Mouse (Mus musculus): Measurements from ENCODE around the gene Adgrf3. TPM values are rescaled to one million over a fixed set of nuclear protein-coding genes. Genes with fewer than 3 reads are reported as not detected.

The Adgrf3 gene
- polyA plus RNA-seq, 1 experiment = not detected

GRCm38 (mm10) chr5:30202221-30202620 lies 3.3 kb downstream of the Adgrf3 start:
- DNase-seq (ENCODE audit: low spot score) = no peak

- no peak for DNase-seq (ENCODE audit: low spot score)
Measured at GRCm38 (mm10) chr5:30201521-30201920, 4.0 kb downstream of the Adgrf3 start.

DNA sequence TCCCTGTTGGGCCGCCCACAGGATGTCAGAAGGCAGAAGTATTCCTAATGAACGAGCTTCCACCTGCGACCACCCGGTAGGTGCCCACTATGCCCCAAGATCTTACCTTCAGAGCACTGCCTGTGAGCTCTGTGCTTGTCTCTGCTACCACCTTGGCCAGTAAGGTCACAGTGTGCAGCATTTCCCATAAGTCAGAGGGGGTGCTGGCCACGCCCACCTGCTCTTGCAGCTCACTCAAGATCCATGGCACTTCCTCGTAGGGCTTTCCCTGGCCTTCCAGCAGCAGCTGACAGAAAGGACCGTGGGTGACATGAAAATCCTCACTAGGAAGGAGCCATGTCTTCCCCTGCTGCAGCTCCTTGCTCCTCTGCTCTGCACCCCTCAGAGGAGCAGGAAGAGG lies 7.3 kb downstream of the Adgrf3 start:
- no peak for DNase-seq (ENCODE audit: low spot score)

- DNase-seq (ENCODE audit: low spot score) = no peak
Measured at GRCm38 (mm10) chr5:30195340-30195739, 10.2 kb downstream of the Adgrf3 start.

DNA sequence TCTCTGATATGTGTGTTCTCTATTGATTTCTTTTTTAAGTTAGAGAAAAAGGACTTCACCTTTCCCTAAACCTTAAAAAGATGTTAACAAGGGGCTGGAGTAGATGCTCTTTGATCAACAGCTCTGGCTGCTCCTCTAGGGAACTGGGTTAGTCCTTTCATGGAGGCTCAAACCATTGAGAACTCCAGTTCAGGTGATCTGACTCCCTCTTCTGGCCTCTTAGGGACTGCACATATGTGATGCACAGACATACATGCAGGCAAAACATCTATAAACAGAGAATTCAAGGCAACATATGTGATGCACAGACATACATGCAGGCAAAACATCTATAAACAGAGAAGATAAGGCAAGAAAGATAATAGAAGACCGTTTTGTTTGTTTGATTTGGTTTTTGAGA lies 13.1 kb downstream of the Adgrf3 start:
- no peak for DNase-seq (ENCODE audit: low spot score)

- no peak for DNase-seq (ENCODE audit: low spot score)
Measured at GRCm38 (mm10) chr5:30187687-30188485, 17.6 kb downstream of the Adgrf3 start.

GRCm38 (mm10) chr5:30175811-30176210 lies 29.7 kb downstream of the Adgrf3 start:
- DNase-seq (ENCODE audit: low spot score) = no peak

GRCm38 (mm10) chr5:30172931-30173692 lies 32.4 kb downstream of the Adgrf3 start:
- no peak for DNase-seq (ENCODE audit: low spot score)

GRCm38 (mm10) chr5:30172115-30172514 lies 33.4 kb downstream of the Adgrf3 start:
- DNase-seq (ENCODE audit: low spot score) = no peak

DNA sequence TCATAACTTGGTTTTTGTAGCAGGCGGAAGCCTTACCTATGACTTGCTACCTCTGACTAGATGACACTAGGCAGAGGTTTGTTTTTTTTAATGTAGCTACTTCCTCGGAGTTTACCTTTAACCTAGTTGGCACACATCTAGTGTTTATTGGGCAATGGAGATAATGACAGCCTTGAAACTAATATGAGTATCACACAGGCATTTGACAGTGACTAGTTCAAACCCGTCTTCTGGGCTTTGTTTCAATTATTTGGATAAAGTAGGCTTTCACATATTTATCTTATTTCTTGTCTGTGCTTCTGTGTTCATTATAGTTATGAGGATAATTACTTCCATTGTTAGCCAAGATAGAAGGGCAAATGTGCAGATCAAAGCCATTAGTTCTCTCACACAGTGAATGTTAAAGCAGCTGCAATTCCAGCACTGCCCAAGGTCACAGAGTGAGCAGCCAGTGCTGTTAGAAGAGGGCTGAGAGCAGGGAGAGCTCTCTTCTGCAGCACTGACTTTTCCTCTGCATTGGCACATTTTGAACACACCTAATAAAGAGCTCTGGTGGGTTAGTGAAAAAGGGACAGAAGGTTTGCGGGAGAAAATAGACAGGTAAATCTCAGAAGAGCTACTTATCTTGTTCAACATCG lies 35.1 kb downstream of the Adgrf3 start:
- DNase-seq (ENCODE audit: low spot score) = no peak

GRCm38 (mm10) chr5:30165234-30165946 lies 40.1 kb downstream of the Adgrf3 start:
- no peak for DNase-seq (ENCODE audit: low spot score)

DNA sequence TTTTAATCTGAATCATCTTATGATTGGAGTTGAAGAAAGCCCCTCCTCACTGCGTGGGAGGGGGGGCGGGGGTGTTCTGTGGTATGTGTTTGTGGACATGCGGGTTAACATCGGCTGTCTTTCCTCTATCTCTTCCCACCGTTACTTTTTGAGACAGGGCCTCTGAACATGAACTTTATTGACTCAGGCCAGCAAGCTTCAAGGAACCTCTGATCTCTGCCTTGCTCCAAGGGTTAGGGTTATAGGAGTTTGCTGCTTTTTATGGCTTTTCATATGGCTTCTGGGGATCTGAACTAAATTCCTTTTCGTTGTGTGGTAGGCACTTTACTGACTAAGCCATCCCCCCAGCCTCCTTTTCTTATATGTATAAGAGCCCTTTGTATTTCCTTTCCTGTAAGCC lies 43.2 kb downstream of the Adgrf3 start:
- no peak for DNase-seq (ENCODE audit: low spot score)

GRCm38 (mm10) chr5:30161836-30162235 lies 43.7 kb downstream of the Adgrf3 start:
- DNase-seq (ENCODE audit: low spot score) = no peak

DNA sequence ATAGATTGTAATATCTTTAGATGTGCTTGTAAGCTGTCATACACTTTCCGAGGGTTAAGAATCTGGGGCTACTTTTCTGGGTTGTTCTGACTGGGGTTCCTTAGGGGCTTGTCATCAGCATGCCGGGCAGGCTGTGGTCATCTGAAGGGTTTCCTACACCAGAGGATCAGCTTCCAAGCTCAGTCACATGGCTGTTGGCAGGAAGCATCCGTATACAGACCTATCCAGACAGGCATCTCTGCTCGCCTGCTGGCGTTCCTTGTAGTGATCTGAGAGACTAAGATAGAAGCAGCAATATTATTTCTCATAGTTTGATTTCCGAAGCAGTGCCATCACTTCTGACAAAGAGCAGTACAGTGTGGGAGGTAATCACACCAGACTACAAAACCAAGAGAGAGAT lies 45.9 kb downstream of the Adgrf3 start:
- DNase-seq (ENCODE audit: low spot score) = no peak

DNA sequence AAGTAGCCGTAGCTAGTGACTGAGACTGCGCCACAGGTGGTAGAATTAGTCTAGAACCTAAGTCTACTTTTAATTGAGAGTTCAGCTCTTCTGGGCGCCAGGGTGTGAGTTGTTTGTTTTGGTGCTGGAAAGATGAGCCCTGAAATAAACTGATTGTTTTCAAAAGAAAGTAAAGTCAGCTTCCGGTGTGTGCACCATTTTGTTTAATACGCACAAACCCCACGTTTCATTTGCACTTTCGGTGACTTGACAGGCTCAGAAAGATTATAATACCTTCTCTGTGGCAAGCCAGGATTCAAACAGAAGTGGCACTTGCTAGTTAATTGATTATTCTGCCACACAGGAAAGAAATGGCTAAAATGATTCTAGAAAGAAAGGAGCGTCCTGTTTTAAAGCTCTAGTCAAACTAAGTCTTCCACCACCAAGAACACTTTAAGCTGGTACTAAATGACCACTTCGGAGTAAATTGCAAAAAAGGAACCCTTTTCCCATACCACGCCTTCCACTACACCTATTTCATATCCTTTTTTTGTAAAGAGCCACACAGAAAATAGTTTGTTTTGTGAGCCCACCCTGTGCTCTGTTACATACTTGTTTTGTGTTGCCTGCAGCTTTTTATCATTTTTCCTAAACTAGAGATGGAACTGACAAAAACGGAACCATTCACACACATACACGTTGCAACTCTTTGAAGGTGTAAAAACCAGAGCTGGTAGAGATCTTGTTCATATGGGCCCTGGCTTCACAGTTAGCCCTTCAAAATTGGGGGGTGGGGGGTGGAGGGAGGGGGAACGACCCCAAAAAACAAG lies 49.5 kb downstream of the Adgrf3 start:
- DNase-seq (ENCODE audit: low spot score) = no peak

GRCm38 (mm10) chr5:30155395-30155792 lies 50.1 kb downstream of the Adgrf3 start:
- no peak for DNase-seq (ENCODE audit: low spot score)

- DNase-seq (ENCODE audit: low spot score) = peak; percentile 98
Measured at GRCm38 (mm10) chr5:30154474-30155394, 50.8 kb downstream of the Adgrf3 start, which contains the start of the genes Hadha and Hadhb. Gene Hadha (minus strand): TSS chr5:30155162. Gene Hadhb (plus strand): TSS chr5:30155248.

DNA sequence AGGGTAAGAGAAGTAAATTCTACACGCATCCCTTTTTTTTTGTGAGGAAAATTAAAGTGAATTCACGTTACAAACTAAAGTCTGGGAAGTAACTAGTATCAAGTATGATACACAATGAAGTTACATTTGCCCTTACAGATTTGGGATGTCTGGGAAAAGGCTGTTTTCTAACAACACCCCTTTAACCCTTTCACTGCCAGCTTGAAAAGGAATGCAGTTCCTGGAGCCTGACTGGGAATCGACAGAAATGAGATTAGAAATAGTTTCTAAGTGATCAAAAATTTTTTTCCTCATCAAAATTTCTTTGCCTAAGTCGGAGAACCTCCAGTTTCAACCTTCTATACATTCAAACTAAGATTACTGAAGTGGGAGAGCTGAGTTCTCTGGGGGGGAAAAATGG lies 51.5 kb downstream of the Adgrf3 start:
- DNase-seq (ENCODE audit: low spot score) = no peak

DNA sequence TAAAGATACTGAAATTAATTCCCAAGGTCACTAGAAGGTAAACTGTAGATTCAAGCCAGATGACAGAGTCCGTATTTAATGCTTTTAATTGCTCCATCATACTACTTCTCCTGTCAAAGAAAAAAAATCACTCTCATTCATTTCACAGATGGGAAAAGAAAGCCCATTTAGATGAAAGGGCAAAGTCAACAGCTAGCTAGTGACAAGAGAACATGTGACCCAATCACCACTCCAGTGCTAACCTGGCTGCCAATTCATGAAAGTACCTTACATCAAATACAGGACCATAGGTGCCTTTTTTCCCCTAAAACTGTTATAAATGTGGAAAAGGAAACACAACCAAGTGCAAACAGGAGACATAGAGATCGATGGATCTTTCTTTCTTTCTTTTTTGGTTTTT lies 52.3 kb downstream of the Adgrf3 start:
- no peak for DNase-seq (ENCODE audit: low spot score)

- no peak for DNase-seq (ENCODE audit: low spot score)
Measured at GRCm38 (mm10) chr5:30152413-30152812, 53.1 kb downstream of the Adgrf3 start.

All from urinary bladder, adult 2 months (tissue).